Mouse (Mus musculus): ENCODE results near the gene Gemin7.

DNA sequence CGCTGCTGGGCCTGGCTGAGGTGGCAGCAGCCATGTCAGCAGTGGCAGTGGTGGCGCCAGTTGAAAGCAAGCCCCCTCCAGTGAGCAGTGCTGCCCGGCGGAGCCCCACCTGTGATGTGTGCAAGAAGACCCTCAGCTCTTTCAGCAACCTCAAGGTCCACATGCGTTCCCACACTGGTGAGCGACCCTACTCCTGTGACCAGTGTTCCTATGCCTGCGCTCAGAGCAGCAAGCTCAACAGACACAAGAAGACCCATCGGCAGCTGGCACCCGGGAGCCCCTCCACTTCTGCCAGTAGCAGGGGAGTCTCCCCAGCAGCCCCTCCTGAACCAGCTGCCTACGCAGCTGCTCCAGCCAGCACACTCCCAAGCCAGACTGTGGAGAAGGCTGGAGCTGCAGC, 2.4 kb upstream of the Gemin7 start:
- TF ChIP-seq CTCF (IDR thresholded peaks at IDR 0.05; ENCODE audit: low read depth), result no peak
- no peak for TF ChIP-seq EP300 (IDR thresholded peaks at IDR 0.05; ENCODE audit: low read depth)

All from liver, postnatal 0 days (tissue).